Mouse (Mus musculus): ENCODE results near the gene Cacna1c.

Gene Cacna1c

GRCm38 (mm10) chr6:119196382-119197305 lies at the start of gene Cacna1c:
Gene Cacna1c, minus strand, starts transcription at chr6:119196418.
- DNase-seq, result no peak

- no peak for DNase-seq
These were observed 44.9 kb upstream of the Cacna1c start for GRCm38 (mm10) chr6:119240871-119241705.

- DNase-seq, result no peak
These were observed 44.0 kb upstream of the Cacna1c start for GRCm38 (mm10) chr6:119240256-119240655.

- DNase-seq, result no peak
These were observed 43.3 kb upstream of the Cacna1c start for GRCm38 (mm10) chr6:119239341-119240005.

- no peak for DNase-seq
These were observed 41.3 kb upstream of the Cacna1c start for GRCm38 (mm10) chr6:119237427-119237989.

- no peak for DNase-seq
These were observed 40.0 kb upstream of the Cacna1c start, which contains the start of gene Cacna2d4 for GRCm38 (mm10) chr6:119236241-119236640. Gene Cacna2d4, plus strand, starts transcription at chr6:119236526.

- no peak for DNase-seq
These were observed 39.2 kb upstream of the Cacna1c start for GRCm38 (mm10) chr6:119235441-119235840.

- DNase-seq, result no peak
These were observed 36.8 kb upstream of the Cacna1c start for GRCm38 (mm10) chr6:119233066-119233465.

GRCm38 (mm10) chr6:119228861-119229603 lies 32.8 kb upstream of the Cacna1c start:
- DNase-seq, result no peak

GRCm38 (mm10) chr6:119227001-119227400 lies 30.8 kb upstream of the Cacna1c start:
- no peak for DNase-seq

GRCm38 (mm10) chr6:119225731-119226130 lies 29.5 kb upstream of the Cacna1c start:
- no peak for DNase-seq

GRCm38 (mm10) chr6:119225226-119225625 lies 29.0 kb upstream of the Cacna1c start:
- DNase-seq, result no peak

- no peak for DNase-seq
These were observed 28.4 kb upstream of the Cacna1c start for GRCm38 (mm10) chr6:119224451-119225195.

GRCm38 (mm10) chr6:119220297-119220696 lies 24.1 kb upstream of the Cacna1c start:
- DNase-seq, result peak in 1 of 2 experiments; percentile 23

- DNase-seq, result no peak
These were observed 23.1 kb upstream of the Cacna1c start for GRCm38 (mm10) chr6:119219237-119219870.

- DNase-seq, result no peak
These were observed 22.4 kb upstream of the Cacna1c start for GRCm38 (mm10) chr6:119218591-119218990.

GRCm38 (mm10) chr6:119217661-119218060 lies 21.4 kb upstream of the Cacna1c start:
- no peak for DNase-seq

- DNase-seq, result no peak
These were observed 18.9 kb upstream of the Cacna1c start for GRCm38 (mm10) chr6:119215040-119215613.

GRCm38 (mm10) chr6:119214190-119214589 lies 18.0 kb upstream of the Cacna1c start:
- DNase-seq, result no peak

- no peak for DNase-seq
These were observed 17.2 kb upstream of the Cacna1c start for GRCm38 (mm10) chr6:119213375-119213774.
